Mouse (Mus musculus) CD8-positive naive resting alpha-beta T cell, adult 57 days (primary cell): ENCODE results near the gene Prpf40a. TPM values are rescaled to one million over a fixed set of nuclear protein-coding genes. Genes with fewer than 3 reads are reported as not detected.

Experiments
- total RNA-seq: library from RNA; stranded (reverse); gene quantifications from one replicate; pipeline ENCODE4 v1.2.4, GENCODE M21; 2023

The Prpf40a gene
- total RNA-seq, result 80.4 TPM

DNA sequence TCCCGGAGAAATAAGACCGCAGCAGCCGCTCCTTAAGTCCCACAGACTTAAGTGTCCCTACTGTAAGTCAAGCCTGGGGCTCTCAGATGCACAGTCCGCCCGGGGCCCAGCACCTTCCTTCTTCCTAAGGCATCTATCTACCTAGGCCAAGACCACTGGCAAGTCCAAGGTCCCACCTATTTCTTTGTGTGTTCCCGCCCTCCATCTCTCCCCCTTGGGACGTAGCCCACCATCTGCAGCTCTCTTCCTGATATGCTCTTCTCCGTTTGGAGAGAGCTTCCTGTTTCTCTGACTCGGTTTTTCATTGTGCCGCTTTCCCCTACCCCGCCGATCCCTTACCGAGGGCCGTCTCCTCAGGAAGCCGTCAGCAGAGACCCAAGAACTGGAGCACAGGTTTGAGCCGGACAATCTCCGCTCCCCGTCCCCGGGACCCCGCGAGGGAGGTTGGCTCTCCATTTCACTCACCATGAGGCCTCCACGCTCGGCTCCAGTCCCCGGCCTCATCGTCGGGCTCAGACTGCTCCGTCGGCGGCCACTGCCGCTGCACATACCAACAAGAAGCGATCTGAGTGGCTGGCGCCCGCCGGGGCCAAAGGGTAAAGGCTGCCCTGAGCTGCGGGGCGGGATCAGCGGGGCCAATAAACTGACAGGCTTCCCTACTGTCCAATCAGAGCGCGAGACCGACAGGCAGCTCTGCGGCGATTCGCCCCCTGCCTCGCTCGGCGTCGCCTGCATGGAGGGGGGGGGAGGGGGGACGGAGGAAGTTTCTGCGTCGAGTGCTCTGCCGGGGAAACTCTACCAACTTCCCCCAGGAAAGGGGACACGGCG, at the start of gene Prpf40a:
Prpf40a (minus strand) TSS at position 601 of the 828 bp plus-strand sequence.

GRCm38 (mm10) chr2:53191523-53192220, 588 bp upstream of the Prpf40a start, which contains the start of gene Arl6ip6:
TSS of gene Arl6ip6 (plus strand) at chr2:53191726.

Other genes with a start within 250 kb of the Prpf40a start
- 28.1 TPM for gene Arl6ip6, start 442 bp upstream of the Prpf40a start, total RNA-seq